Comparison of ENCODE assay signal across 33 mouse cellular contexts in genomic region chr9:65492351-65492750, GRCm38 (mm10). TPM values are rescaled to one million over a fixed set of nuclear protein-coding genes. Genes with fewer than 3 reads are reported as not detected.
A peak's percentile ranks its signal among the peaks of the same experiment; 100 is the strongest.
DNase-seq lines count a peak whose midpoint lies in the region; ATAC-seq and TF ChIP-seq lines count a peak whose summit lies in the region.
"Had no signal": no experiment of that assay in that cellular context is flagged by ENCODE, and none has a peak within 500 bp of the region (broad histone marks: within the 10 kb centered on the region; RNA-seq: fewer than 3 reads in every experiment).

No protein-coding gene starts in this region.

- no peaks in the 10 kb centered on the region for H3K27me3 ChIP-seq in limb, embryonic 14.5 days (ENCODE audit: control insufficient read depth, insufficient read depth, low read length)
- no peaks in the 10 kb centered on the region for H3K27me3 ChIP-seq in limb, embryonic 10.5 days (ENCODE audit: low read depth, poor library complexity, severe bottlenecking)
- H3K27me3 ChIP-seq in stomach, embryonic 16.5 days (ENCODE audit: control insufficient read depth, insufficient read depth, low read length): no peaks in the 10 kb centered on the region
- H3K27me3 ChIP-seq: CH12.LX; embryonic facial prominence, embryonic 13.5 days; hindbrain, embryonic 12.5 days; hindbrain, embryonic 15.5 days; Patski had no signal

- 0 out of 2 replicates have a peak overlapping the region, but pooled peaks have one; percentile 33 for H3K27ac ChIP-seq in limb, embryonic 14.5 days (replicated peaks; ENCODE audit: low read depth, low read length)
- H3K27ac ChIP-seq in limb, embryonic 10.5 days: no peak overlapping the region
- peak overlapping the region; percentile 46 for H3K27ac ChIP-seq in stomach, embryonic 16.5 days (ENCODE audit: low read length)
- H3K27ac ChIP-seq: embryonic facial prominence, embryonic 13.5 days; gastrocnemius, adult 2 months; heart, adult 2 months; hindbrain, embryonic 12.5 days; hindbrain, embryonic 15.5 days had no signal

- H3K36me3 ChIP-seq in limb, embryonic 14.5 days (ENCODE audit: control insufficient read depth, insufficient read depth, low read length): peaks cover 7% of the 10 kb centered on the region; the same call in 1 of the 2 replicates
- peaks cover 18% of the 10 kb centered on the region for H3K36me3 ChIP-seq in limb, embryonic 10.5 days
- H3K36me3 ChIP-seq in stomach, embryonic 16.5 days (ENCODE audit: control insufficient read depth, insufficient read depth, low read length): no peaks in the 10 kb centered on the region

- DNase-seq in limb, embryonic 14.5 days (ENCODE audit: low spot score): no peak
- no peak for DNase-seq in limb, embryonic 10.5 days (ENCODE audit: low spot score)
- peak; percentile 79 for DNase-seq in gonadal fat pad, adult 2 months (ENCODE audit: low read depth)
- no peak for DNase-seq in left cerebral cortex, adult 9 months (ENCODE audit: low spot score in 2 of 2)
- DNase-seq in gastrocnemius, postnatal 10 days: no peak
- DNase-seq: adrenal gland, adult 2 months; adrenal gland, postnatal 14 days; B cell, adult 2 months; cerebellum, adult 11 months; cerebellum, adult 2 months; cerebellum, adult 9-11 months; cerebellum, postnatal 25 days; forebrain, postnatal 0 days; gastrocnemius, adult 2 months; gastrocnemius, postnatal 25 days; heart, adult 2 months had no signal

- H3K4me1 ChIP-seq in limb, embryonic 14.5 days (ENCODE audit: control insufficient read depth, insufficient read depth, low read length): no peaks in the 10 kb centered on the region
- H3K4me1 ChIP-seq in limb, embryonic 10.5 days: no peaks in the 10 kb centered on the region
- H3K4me1 ChIP-seq in stomach, embryonic 16.5 days (ENCODE audit: control insufficient read depth, insufficient read depth, low read length): no peaks in the 10 kb centered on the region
- H3K4me1 ChIP-seq: hindbrain, embryonic 12.5 days; hindbrain, embryonic 15.5 days had no signal

- no peak overlapping the region for H3K4me2 ChIP-seq in limb, embryonic 14.5 days (replicated peaks; ENCODE audit: low read depth, low read length, severe bottlenecking)
- no peak overlapping the region for H3K4me2 ChIP-seq in stomach, embryonic 16.5 days (ENCODE audit: low read depth, low read length)
- H3K4me2 ChIP-seq: embryonic facial prominence, embryonic 13.5 days; heart, embryonic 11.5 days; hindbrain, embryonic 12.5 days; hindbrain, embryonic 15.5 days had no signal

- WGBS in limb, embryonic 14.5 days: 79% methylated on average over 2 of the region's 2 CpGs
- 83% methylated on average over 2 of the region's 2 CpGs for WGBS in limb, embryonic 10.5 days
- WGBS in stomach, embryonic 16.5 days: 70% methylated on average over 2 of the region's 2 CpGs

- H3K4me3 ChIP-seq in limb, embryonic 14.5 days (replicated peaks; ENCODE audit: low read length): no peak overlapping the region
- no peak overlapping the region for H3K4me3 ChIP-seq in limb, embryonic 10.5 days
- no peak overlapping the region for H3K4me3 ChIP-seq in stomach, embryonic 16.5 days (replicated peaks; ENCODE audit: low read length)
- H3K4me3 ChIP-seq: embryonic facial prominence, embryonic 13.5 days; gastrocnemius, adult 2 months; heart, adult 2 months; hindbrain, embryonic 12.5 days; hindbrain, embryonic 15.5 days had no signal

- no peak overlapping the region for H3K9ac ChIP-seq in limb, embryonic 14.5 days (ENCODE audit: low read depth, low read length, severe bottlenecking)
- H3K9ac ChIP-seq in stomach, embryonic 16.5 days (ENCODE audit: low read length): no peak overlapping the region
- H3K9ac ChIP-seq: embryonic facial prominence, embryonic 13.5 days; forebrain, postnatal 0 days; hindbrain, embryonic 12.5 days; hindbrain, embryonic 15.5 days had no signal

- TF ChIP-seq POLR2A in limb, embryonic 14.5 days (IDR thresholded peaks at IDR 0.05; ENCODE audit: borderline replicate concordance, extremely low read depth, insufficient read depth, insufficient read length): no peak

- no peaks in the 10 kb centered on the region for H3K9me3 ChIP-seq in limb, embryonic 14.5 days (ENCODE audit: control insufficient read depth, low read length)
- no peaks in the 10 kb centered on the region for H3K9me3 ChIP-seq in limb, embryonic 10.5 days (replicated peaks)
- H3K9me3 ChIP-seq in stomach, embryonic 16.5 days (replicated peaks; ENCODE audit: control insufficient read depth, low read length): no peaks in the 10 kb centered on the region
- H3K9me3 ChIP-seq: embryonic facial prominence, embryonic 13.5 days; G1E; hindbrain, embryonic 12.5 days; hindbrain, embryonic 15.5 days had no signal

- no peak for ATAC-seq in limb, embryonic 14.5 days (ENCODE audit: low FRiP score, low read depth)
- no peak for ATAC-seq in stomach, embryonic 16.5 days (ENCODE audit: insufficient read depth, low FRiP score)
- no peak for ATAC-seq in activated CD4-positive, CD25-positive, alpha-beta regulatory T cell, adult 4 months
- ATAC-seq: forebrain, embryonic 14.5 days; forebrain, postnatal 0 days; intestine, embryonic 16.5 days; Patski had no signal

RNA-seq across cellular contexts. Expression of gene Ankdd1a, which starts 27.6 kb away (rescaled TPM):
- 0.08 TPM in 1 of 2 replicates, not detected in the other for polyA plus RNA-seq in limb, embryonic 14.5 days (2012; rRNA removed)
- not detected in 2 replicates for polyA plus RNA-seq in limb, embryonic 14.5 days (2014; fragmentation: Nextera tagmentation; extraction: Ambion mirVana)
- polyA plus RNA-seq in limb, embryonic 10.5 days (2016; fragmentation: Nextera tagmentation; extraction: Ambion mirVana): not detected in 2 replicates
- 0.30 and 0.70 TPM in 2 replicates for polyA plus RNA-seq in gonadal fat pad, adult 2 months (2012; rRNA removed)
- 0.19 and 0.65 TPM in 2 replicates for polyA plus RNA-seq in stomach, embryonic 16.5 days (2015; fragmentation: Nextera tagmentation; extraction: Ambion mirVana)
- polyA plus RNA-seq in activated CD4-positive, CD25-positive, alpha-beta regulatory T cell, adult 4 months (2017; shearing (Covaris generic)): under 1 TPM in 1 of 2 experiments, not detected in 1; 0.37 TPM
- total RNA-seq in gastrocnemius, postnatal 10 days (2021): not detected
- total RNA-seq: adrenal gland, postnatal 14 days; CH12.LX; common myeloid progenitor, adult 5-6 weeks; gastrocnemius, adult 2 months; gastrocnemius, postnatal 25 days; granulocyte monocyte progenitor cell, adult 5-6 weeks; heart, adult 2 months; heart, postnatal 25 days; hematopoietic stem cell, adult 5-6 weeks had no signal
- polyA plus RNA-seq: embryonic facial prominence, embryonic 13.5 days; forebrain, embryonic 14.5 days; G1E; heart, adult 2 months; heart, embryonic 11.5 days; heart, embryonic 14.5 days; heart, postnatal 0 days; hindbrain, embryonic 12.5 days; intestine, embryonic 16.5 days; Patski had no signal

RNA-seq across cellular contexts. Expression of gene Spg21, which starts 31.6 kb away (rescaled TPM):
- polyA plus RNA-seq in limb, embryonic 14.5 days (2012; rRNA removed): 68.0 and 70.3 TPM in 2 replicates
- 147 and 169 TPM in 2 replicates for polyA plus RNA-seq in limb, embryonic 14.5 days (2014; fragmentation: Nextera tagmentation; extraction: Ambion mirVana)
- 84.1 and 91.0 TPM in 2 replicates for polyA plus RNA-seq in limb, embryonic 10.5 days (2016; fragmentation: Nextera tagmentation; extraction: Ambion mirVana)
- 38.1 and 41.5 TPM in 2 replicates for polyA plus RNA-seq in gonadal fat pad, adult 2 months (2012; rRNA removed)
- polyA plus RNA-seq in stomach, embryonic 16.5 days (2015; fragmentation: Nextera tagmentation; extraction: Ambion mirVana): 82.4 and 95.8 TPM in 2 replicates
- 10 to 100 TPM; 73.7 to 88.9 TPM for polyA plus RNA-seq in activated CD4-positive, CD25-positive, alpha-beta regulatory T cell, adult 4 months (2017; shearing (Covaris generic))
- total RNA-seq in gastrocnemius, postnatal 10 days (2021): 10 to 100 TPM; 48.1 to 59.8 TPM

RNA-seq across cellular contexts. Expression of gene Mtfmt, which starts 56.8 kb away (rescaled TPM):
- polyA plus RNA-seq in limb, embryonic 14.5 days (2012; rRNA removed): 26.3 and 28.8 TPM in 2 replicates
- 18.7 and 22.5 TPM in 2 replicates for polyA plus RNA-seq in limb, embryonic 14.5 days (2014; fragmentation: Nextera tagmentation; extraction: Ambion mirVana)
- polyA plus RNA-seq in limb, embryonic 10.5 days (2016; fragmentation: Nextera tagmentation; extraction: Ambion mirVana): 21.4 and 22.9 TPM in 2 replicates
- polyA plus RNA-seq in gonadal fat pad, adult 2 months (2012; rRNA removed): 9.3 and 11.4 TPM in 2 replicates
- polyA plus RNA-seq in stomach, embryonic 16.5 days (2015; fragmentation: Nextera tagmentation; extraction: Ambion mirVana): 18.8 and 21.9 TPM in 2 replicates
- 10 to 100 TPM; 23.1 to 29.6 TPM for polyA plus RNA-seq in activated CD4-positive, CD25-positive, alpha-beta regulatory T cell, adult 4 months (2017; shearing (Covaris generic))
- 1 to 10 TPM; 6.6 to 7.1 TPM for total RNA-seq in gastrocnemius, postnatal 10 days (2021)
